Mouse (Mus musculus) heart, embryonic 10.5 days (tissue): Measurements from ENCODE around the gene Map2k1. TPM values are rescaled to one million over a fixed set of nuclear protein-coding genes. Genes with fewer than 3 reads are reported as not detected.
"Not testable (repeated sequence)": the region's sequence is repeated elsewhere in the genome, so short reads cannot be mapped to it uniquely, and the experiment has no call there.

Source experiments
- DNase-seq: peaks from one replicate; pipeline ENCODE4 v3.0.0-alpha.2; 2017; ENCODE audit warnings: low spot score
- H3K27ac ChIP-seq: fragments of 300-500 bp; sonication (generic); 2 replicates; pipeline ENCODE4 v1.5.1; 2016; ENCODE audit warnings: mild to moderate bottlenecking
- H3K27me3 ChIP-seq: fragments of 300-500 bp; sonication (generic); 2 replicates; pipeline ENCODE4 v1.6.1; 2016; ENCODE audit warnings: mild to moderate bottlenecking; ENCODE audit not compliant: poor library complexity, insufficient read depth, severe bottlenecking
- H3K36me3 ChIP-seq: fragments of 300-500 bp; sonication (generic); 2 replicates; pipeline ENCODE4 v1.6.1; 2016; ENCODE audit warnings: mild to moderate bottlenecking, moderate library complexity
- H3K4me1 ChIP-seq: fragments of 300-500 bp; sonication (generic); 2 replicates; pipeline ENCODE4 v1.6.1; 2016; ENCODE audit warnings: mild to moderate bottlenecking
- H3K4me3 ChIP-seq: fragments of 300-500 bp; sonication (generic); 2 replicates; pipeline ENCODE4 v1.5.1; 2016; ENCODE audit warnings: mild to moderate bottlenecking, moderate library complexity
- H3K9me3 ChIP-seq: fragments of 300-500 bp; sonication (generic); 2 replicates; pipeline ENCODE4 v1.6.1; 2016; ENCODE audit warnings: mild to moderate bottlenecking, moderate library complexity
- WGBS: fragments of 180-500 bp; shearing (Covaris S2); methylation state at CpG from one replicate; pipeline ENCODE4 v1.1.7; 2016; 5-methylcytosine and 5-hydroxymethylcytosine counted together
- polyA plus RNA-seq: library from polyadenylated mRNA; unstranded; fragments of >200 nt; fragmentation: Nextera tagmentation; extraction: Ambion mirVana; gene quantifications from 2 replicates; pipeline ENCODE4 v1.2.1, GENCODE M21; 2016

The Map2k1 gene
- polyA plus RNA-seq, 1 experiment from 2014 or later, result 108 TPM

GRCm38 (mm10) chr9:64193879-64194278 is 59.6 kb downstream of the Map2k1 start:
- Histone ChIP-seq H3K4me1 (0 out of 2 replicates have a peak, but pooled peaks cover 11% of the 10 kb centered on the region), H3K27me3 (no peaks in the 10 kb centered on the region), H3K36me3 (peaks cover 70% of the 10 kb centered on the region), H3K9me3 (no peaks in the 10 kb centered on the region), H3K4me3 (no peak overlapping the region), H3K27ac (no peak overlapping the region)
- 97% methylated on average over 1 of the region's 1 CpGs for WGBS
- no peak for DNase-seq

GRCm38 (mm10) chr9:64184166-64184840 is 69.1 kb downstream of the Map2k1 start:
- WGBS, result 96% methylated on average over 5 of the region's 5 CpGs
- Histone ChIP-seq H3K4me1 (peaks cover 7% of the 10 kb centered on the region; the same call in 1 of the 2 replicates), H3K4me3 (no peak overlapping the region), H3K27me3 (no peaks in the 10 kb centered on the region), H3K36me3 (peaks cover 71% of the 10 kb centered on the region), H3K9me3 (no peaks in the 10 kb centered on the region), H3K27ac (no peak overlapping the region)
- DNase-seq, result no peak

GRCm38 (mm10) chr9:64183295-64183694 is 70.1 kb downstream of the Map2k1 start:
- WGBS, result 92% methylated on average over 5 of the region's 5 CpGs
- not testable (repeated sequence) for H3K9me3 ChIP-seq, DNase-seq, H3K27ac ChIP-seq, H3K4me1 ChIP-seq, H3K27me3 ChIP-seq, H3K4me3 ChIP-seq
- H3K36me3 ChIP-seq, result peaks cover 69% of the 10 kb centered on the region

DNA sequence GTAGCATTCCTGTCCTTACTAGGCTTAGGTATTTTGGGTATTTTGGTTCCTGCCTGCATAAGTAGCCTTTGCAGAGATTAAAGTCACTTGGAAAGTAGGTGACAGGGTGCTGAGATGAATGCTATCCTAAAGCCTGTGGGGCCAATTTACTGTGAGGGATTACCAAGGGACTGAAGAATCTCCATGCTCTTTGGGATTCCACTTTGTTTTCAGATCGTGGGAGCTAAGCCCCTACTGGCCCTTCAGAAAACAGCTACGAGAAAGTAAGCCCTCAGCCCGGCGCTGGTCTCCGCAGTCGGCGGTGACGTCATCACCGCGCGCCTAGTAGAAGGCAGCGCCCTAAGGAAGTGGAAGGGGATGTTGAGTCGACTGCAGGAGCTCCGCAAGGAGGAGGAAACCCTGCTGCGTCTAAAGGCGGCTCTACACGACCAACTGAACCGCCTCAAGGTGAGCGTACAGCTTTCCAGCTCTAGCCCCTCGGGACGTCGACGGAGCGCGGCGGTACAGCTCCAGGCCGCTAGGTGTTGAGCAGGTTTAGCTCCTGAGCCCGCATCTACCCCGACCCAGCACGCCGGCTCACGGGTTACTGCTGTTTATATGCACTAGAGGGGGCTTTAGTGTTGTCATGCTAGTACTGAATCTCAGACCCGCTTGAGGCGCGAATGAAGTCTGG is 74.3 kb downstream of the Map2k1 start, which contains the start of gene Snapc5:
Snapc5 (plus strand) TSS at position 301 of the 673 bp plus-strand sequence.
- peak within 1 kb of the TSS; percentile 74 for H3K4me3 ChIP-seq
- peaks cover 72% of the 10 kb centered on the region for H3K36me3 ChIP-seq
- peak; percentile 96 for DNase-seq
- under 1% methylated on average over 35 of the region's 35 CpGs for WGBS
- no peaks in the 10 kb centered on the region for H3K9me3 ChIP-seq
- H3K4me1 ChIP-seq, result peaks cover 10% of the 10 kb centered on the region; the same call in 1 of the 2 replicates
- H3K27me3 ChIP-seq, result no peaks in the 10 kb centered on the region
- H3K27ac ChIP-seq, result peak within 1 kb of the TSS; percentile 84

GRCm38 (mm10) chr9:64178610-64178973 is 74.8 kb downstream of the Map2k1 start:
- Histone ChIP-seq H3K27me3 (no peaks in the 10 kb centered on the region), H3K9me3 (no peaks in the 10 kb centered on the region), H3K36me3 (peaks cover 72% of the 10 kb centered on the region), H3K27ac (peak overlapping the region; percentile 84), H3K4me1 (peaks cover 10% of the 10 kb centered on the region; the same call in 1 of the 2 replicates), H3K4me3 (peak overlapping the region; percentile 74)
- DNase-seq, result no peak
- 42% methylated on average over 3 of the region's 3 CpGs for WGBS

DNA sequence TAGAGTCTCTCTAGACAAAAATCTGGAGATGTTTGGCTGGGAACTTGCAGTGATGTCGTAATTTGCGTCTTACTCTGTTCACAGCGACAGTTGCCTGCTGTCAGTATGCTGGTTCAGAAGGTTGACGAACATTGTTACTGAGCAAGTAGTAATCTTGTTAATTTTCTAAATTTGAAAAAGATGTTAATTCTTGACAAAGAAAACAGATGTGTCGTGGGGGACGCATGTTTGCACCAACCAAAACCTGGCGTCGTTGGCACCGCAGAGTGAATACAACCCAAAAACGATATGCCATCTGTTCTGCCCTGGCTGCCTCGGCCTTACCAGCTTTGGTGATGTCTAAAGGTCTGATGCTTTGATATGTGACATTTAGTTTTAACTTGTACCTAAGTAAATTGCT is 78.1 kb downstream of the Map2k1 start:
- Histone ChIP-seq H3K9me3 (no peaks in the 10 kb centered on the region), H3K4me3 (no peak overlapping the region), H3K4me1 (peaks cover 18% of the 10 kb centered on the region; the same call in 1 of the 2 replicates), H3K36me3 (peaks cover 47% of the 10 kb centered on the region), H3K27ac (no peak overlapping the region), H3K27me3 (no peaks in the 10 kb centered on the region)
- no peak for DNase-seq
- WGBS, result 90% methylated on average over 11 of the region's 11 CpGs

DNA sequence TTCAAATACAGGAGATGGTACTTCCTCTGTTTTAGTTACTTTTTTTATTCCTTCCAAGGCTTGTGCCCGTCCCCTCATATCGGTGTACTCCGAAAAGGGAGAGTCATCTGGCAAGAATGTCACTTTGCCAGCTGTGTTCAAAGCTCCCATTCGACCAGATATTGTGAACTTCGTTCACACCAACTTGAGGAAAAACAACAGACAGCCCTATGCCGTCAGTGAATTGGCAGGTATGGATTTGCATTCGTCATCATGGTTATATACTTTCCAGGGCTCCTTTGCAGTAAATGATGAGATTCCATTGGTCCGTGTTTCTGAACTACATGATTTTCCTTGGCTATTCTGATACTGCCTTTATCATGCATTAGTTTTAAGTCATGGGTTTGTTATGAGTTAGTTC is 78.7 kb downstream of the Map2k1 start:
- Histone ChIP-seq H3K9me3 (no peaks in the 10 kb centered on the region), H3K27ac (no peak overlapping the region), H3K4me1 (peaks cover 14% of the 10 kb centered on the region; the same call in 1 of the 2 replicates), H3K4me3 (peak overlapping the region; percentile 88), H3K27me3 (no peaks in the 10 kb centered on the region), H3K36me3 (peaks cover 47% of the 10 kb centered on the region)
- WGBS, result 59% methylated on average over 8 of the region's 8 CpGs
- DNase-seq, result no peak

DNA sequence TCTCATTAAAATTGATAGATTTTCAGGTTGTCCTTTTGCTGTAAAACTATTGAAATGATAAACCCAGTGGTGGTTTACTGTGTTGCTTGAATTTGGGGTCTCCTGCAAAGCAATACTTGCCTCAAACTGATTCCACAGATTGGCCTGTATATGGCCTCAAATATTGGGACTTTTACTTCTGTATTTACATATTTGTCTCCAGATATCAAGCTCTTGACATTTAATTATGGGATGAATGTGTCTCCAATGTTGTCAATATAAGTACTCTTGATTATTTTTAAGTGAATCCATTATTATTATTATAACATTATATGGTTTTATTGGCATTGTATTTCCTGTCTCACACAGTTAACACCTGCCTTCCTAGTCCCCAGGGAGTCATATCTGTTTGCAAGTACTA is 79.1 kb downstream of the Map2k1 start:
- peak overlapping the region; percentile 97; the same call in 1 of the 2 replicates for H3K27ac ChIP-seq
- H3K9me3 ChIP-seq, result no peaks in the 10 kb centered on the region
- no peaks in the 10 kb centered on the region for H3K27me3 ChIP-seq
- H3K4me3 ChIP-seq, result peak overlapping the region; percentile 88
- DNase-seq, result no peak
- H3K36me3 ChIP-seq, result peaks cover 47% of the 10 kb centered on the region
- H3K4me1 ChIP-seq, result peaks cover 12% of the 10 kb centered on the region; the same call in 1 of the 2 replicates

DNA sequence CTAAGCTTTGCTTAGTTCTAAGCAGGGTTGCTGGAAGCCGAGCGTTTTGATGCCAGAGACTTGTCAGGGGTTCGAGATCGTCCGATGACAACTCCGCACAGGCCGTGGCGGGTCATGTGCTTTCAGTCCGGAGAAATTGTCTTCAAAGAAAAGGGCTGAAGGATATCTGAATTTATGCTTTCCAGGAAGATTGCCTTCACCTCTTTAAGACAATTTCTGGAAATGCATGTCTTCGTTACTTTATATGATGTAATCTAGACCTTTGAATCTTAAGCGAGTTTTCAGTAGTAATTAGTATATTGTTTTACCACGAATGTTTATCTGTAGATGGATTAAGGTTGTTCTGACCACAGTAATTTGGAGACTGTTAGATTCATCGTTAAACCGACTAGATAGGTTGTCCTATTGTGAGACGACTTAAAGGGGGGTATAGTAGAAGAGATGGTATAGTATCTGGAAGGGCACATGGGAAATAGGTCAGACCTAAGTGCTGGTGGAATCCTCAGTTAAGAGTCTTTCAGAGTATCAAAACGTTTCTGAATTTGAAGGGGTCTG is 79.7 kb downstream of the Map2k1 start:
- WGBS, result under 1% methylated on average over 16 of the region's 16 CpGs
- Histone ChIP-seq H3K27ac (peak overlapping the region; percentile 97), H3K36me3 (peaks cover 45% of the 10 kb centered on the region)

GRCm38 (mm10) chr9:64172816-64173665 is 80.4 kb downstream of the Map2k1 start, which contains the start of the genes Zwilch and Rpl4:
Gene Zwilch, minus strand, starts transcription at chr9:64173104.
Gene Rpl4, plus strand, starts transcription at chr9:64173375.
- peak; percentile 86 for DNase-seq
- Histone ChIP-seq H3K36me3 (peaks cover 41% of the 10 kb centered on the region), H3K27ac (peak within 1 kb of the TSS; percentile 97), H3K4me1 (peaks cover 12% of the 10 kb centered on the region; the same call in 1 of the 2 replicates), H3K4me3 (peak within 1 kb of the TSS; percentile 88), H3K9me3 (no peaks in the 10 kb centered on the region), H3K27me3 (no peaks in the 10 kb centered on the region)
- under 1% methylated on average over 42 of the region's 42 CpGs for WGBS

More for the DNA sequence above, 79.7 kb downstream of the Map2k1 start:
- H3K4me3 ChIP-seq, result peak overlapping the region; percentile 88
- peaks cover 12% of the 10 kb centered on the region; the same call in 1 of the 2 replicates for H3K4me1 ChIP-seq
- no peaks in the 10 kb centered on the region for H3K9me3 ChIP-seq
- H3K27me3 ChIP-seq, result no peaks in the 10 kb centered on the region
- no peak for DNase-seq

DNA sequence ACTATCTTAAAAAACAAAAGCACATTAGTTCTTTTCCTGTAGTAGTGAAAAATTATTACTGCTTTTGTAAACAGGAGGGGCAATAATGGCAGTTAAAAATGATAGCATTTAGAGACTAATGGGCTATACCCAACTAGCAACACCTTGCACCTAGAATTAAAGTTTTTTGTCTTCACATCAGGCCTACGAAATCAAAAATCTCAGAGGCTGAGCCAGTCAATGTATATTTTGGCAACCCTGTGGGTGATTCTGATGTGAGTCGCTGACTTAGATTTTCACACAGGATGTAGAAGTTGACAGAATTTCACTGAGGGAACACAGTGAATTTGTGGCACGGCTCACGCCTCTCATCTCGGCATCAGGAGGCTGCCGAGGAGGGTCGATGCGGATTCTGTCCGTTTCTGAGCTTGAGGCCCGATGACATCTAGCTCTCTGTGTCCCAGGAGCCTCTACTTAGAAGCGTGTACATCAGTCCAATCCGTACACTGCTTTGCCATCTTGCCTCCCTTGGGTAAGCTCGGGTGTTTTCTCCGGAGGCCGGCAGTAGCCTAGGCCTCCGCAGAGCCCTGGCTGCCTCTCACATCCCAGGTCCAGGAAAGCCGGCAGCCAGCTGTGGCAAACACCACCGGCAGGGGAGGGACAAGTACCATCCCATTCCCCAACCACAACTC is 81.2 kb downstream of the Map2k1 start:
- WGBS, result 2% methylated on average over 18 of the region's 18 CpGs
- peaks cover 12% of the 10 kb centered on the region; the same call in 1 of the 2 replicates for H3K4me1 ChIP-seq
- DNase-seq, result peak; percentile 91
- H3K9me3 ChIP-seq, result no peaks in the 10 kb centered on the region
- peaks cover 36% of the 10 kb centered on the region for H3K36me3 ChIP-seq
- peak overlapping the region; percentile 97 for H3K27ac ChIP-seq
- no peaks in the 10 kb centered on the region for H3K27me3 ChIP-seq
- H3K4me3 ChIP-seq, result peak overlapping the region; percentile 88

DNA sequence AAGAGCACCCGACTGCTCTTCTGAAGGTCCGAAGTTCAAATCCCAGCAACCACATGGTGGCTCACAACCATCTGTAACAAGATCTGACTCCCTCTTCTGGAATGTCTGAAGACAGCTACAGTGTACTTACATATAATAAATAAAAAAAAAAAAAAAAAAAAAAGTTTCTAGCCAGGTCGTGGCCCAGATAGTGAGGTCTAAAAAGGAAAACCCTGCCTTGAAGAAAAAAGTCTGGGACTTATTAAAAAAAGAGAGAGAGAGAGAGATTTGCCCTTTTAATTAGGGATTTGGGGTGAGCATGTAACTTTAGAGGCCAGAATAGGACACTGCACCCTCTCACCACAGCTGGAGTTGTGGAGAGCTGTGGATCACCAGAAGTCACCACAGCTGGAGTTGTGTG is 83.5 kb downstream of the Map2k1 start:
- H3K27me3 ChIP-seq, H3K9me3 ChIP-seq, DNase-seq, H3K27ac ChIP-seq, H3K4me3 ChIP-seq: not testable (repeated sequence)
- WGBS, result 81% methylated on average over 3 of the region's 3 CpGs
- Histone ChIP-seq H3K36me3 (peaks cover 29% of the 10 kb centered on the region), H3K4me1 (peaks cover 12% of the 10 kb centered on the region; the same call in 1 of the 2 replicates)
